Mouse (Mus musculus): Measurements from ENCODE around the gene Rab3c. TPM values are rescaled to one million over a fixed set of nuclear protein-coding genes. Genes with fewer than 3 reads are reported as not detected.

Rab3c gene
- total RNA-seq (2022), result 10 to 100 TPM; 36.2 to 60.8 (median 47.7) TPM

DNA sequence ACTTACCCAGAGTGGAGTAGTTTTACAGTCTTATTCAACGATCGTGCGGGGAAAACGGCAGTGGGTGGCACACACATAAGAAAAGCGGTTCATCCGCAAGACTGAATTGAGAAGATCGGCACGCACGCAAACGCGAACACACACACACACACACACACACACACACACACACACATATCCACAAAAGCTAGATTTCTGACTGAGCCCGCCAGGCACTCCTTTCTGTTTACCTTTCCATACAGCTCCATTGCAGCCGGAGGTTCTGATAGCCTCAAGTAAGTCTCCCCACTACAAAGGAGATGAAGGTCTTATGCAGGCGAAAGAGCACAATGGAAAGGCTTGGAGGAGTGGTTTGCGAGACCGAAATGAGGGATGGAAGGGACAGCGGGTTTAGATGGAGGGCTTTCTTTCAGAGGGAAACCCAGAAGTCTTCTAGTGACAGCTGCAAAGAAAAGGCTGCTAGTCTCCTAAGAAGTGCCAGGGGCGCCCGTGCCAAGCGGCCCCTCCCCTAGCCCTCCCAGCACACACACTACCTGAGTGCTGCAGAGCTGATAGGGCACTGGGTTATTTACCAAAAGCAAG is at the start of gene Rab3c:
Rab3c (minus strand) TSS at position 434 of the 582 bp plus-strand sequence.
- no peak for DNase-seq

DNA sequence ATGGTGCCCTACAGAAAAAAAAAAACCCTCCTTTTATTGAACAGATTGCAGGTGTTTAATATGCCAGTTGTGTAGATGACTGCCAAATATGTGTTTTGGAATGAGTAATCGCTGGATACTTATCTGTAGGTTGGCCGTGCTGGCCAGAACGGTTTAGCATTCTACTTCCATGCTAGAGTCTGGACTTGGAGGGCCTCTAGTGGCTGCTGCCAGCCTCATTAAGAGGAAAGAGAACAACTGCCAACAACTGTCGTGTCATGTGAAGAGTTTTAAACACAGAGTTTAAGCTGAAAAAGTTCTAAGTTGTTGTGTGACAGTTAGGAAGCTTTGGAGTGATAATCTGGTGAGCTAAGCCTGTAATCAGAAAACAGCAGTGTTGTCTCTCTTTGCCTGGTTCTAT is 38.0 kb upstream of the Rab3c start:
- no peak for DNase-seq

DNA sequence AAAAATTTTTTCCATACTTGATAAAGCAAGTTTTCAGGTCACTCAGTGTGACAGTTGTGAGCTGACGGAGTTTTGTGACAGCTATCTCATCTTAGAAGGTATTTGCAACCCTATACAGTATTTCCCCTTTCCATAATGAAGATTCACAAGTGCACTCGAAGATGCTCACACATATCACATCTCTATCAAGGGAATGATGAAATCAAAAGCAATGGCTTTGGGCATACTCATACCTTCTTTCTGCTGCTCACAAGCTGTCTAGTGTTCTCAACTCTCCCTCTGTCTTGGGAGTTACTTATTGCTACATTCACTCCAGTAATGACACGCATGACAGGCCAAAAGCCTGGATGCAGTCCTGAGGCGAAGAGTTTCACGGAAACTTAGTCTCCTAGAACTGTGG is 26.4 kb upstream of the Rab3c start:
- no peak for DNase-seq

DNA sequence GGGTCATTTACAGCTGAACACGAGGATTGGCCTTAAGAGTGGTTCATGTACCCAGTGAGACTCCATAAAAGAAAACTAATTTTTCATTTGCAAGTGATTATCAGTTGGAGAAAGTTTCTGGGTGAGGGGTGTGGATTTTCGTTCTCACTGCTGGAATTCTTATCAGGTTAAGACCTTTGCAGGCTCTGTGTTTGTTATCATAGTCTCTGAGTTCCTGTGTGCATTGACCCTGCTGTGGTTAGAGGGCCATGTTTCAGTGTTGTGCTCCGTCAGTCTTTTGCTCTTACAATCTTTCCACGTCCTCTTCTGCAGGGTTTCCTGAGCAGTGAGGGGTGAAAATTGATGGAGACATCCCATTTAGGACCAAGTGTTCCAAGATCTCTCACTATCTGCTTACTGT is 16.3 kb upstream of the Rab3c start:
- no peak for DNase-seq

DNA sequence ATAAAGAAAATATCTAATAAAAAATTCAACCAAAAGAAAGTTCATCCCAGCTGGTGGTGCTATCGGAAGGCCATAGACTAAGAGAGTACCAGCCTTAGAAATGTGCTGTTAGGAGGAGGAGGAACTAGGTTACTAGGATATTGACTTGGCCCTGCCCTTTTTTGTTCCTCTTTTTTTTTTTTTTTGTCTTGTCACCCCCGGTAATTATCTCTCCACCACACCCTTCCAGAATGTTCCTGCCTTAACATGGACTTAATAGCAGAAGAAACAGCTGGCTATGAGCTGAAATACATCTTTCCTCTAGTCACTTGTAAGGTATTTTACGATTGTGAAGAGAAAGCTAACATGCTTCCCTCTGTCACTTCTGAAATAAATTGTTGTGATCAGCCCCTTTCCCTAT is 7.7 kb upstream of the Rab3c start:
- no peak for DNase-seq

DNA sequence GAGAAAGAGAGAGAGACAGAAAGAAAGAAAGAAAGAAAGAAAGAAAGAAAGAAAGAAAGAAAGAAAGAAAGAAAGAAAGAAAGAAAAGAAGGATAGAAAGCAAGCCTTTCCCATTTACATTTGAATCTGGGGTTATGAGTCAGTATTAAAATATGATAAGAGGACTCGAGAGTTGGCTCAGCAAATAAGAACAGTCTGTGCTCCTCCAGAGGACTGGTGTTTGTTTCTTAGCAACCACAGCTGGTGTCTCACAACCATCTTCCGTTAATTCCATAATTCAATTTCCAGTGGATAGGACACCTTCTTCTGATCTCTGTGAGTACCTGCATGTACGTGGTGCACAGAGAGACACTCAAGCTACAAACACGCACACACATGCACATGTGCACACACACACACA is 3.0 kb upstream of the Rab3c start:
- DNase-seq, result no peak

DNA sequence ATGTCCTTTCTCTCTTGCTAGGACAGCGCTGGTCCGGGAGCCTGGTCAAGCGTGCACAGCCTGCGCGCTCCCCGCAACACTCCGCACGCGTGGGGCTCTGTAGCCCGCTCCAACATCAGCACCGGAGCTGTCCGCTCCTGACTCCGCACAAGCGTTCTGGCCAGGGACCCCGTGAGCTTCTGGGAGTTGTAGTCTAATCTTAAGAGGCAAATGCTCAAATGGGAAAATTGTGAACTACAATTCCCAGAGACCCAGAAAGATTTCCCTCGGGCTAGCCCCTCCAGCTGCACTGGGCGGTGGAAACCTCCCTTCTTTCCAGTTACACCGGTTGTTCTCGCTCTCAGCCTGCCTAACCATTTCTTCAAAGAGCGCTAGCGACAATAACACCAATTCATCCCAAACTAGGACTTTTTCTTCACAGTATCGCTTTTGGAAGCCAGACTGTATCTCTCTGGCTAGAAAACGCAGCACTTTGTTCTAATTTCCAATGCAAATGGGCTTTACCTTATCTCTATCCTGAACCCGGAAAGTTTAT is 701 bp downstream of the Rab3c start:
- peak; percentile 50 for DNase-seq

DNA sequence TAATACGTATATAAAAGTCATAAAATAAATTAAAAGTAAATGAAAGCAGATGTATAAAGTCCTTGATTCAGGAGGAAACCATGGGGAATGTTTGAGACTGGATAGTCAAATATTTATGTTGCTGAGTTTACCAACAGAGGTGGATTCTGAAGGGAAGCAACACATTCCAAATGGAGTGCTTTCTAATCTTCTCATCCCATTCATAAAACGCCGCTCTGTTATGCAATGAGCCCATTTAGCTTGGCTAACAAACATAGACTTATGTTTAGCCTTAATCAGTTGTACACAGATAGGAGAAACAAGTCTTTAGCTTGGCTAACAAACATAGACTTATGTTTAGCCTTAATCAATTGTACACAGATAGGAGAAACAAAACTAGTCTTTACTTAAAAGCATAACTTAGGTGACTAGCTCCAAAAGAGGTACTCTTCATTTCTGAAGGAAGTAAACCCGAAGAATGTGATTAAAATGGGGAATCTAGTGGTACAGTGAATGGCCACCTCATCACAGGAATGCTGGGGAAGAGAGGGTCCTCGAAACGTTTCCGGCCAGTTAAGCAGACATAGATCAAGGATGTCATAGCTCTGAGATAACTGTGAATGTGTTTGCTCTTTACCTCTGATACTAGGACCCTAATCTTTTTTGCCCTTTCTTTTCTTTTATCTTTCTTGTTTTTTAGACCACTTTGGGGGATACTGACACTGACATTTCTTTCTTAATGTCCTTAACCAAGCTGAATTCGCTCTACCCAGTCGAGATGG is 1.6 kb downstream of the Rab3c start:
- DNase-seq, result no peak

DNA sequence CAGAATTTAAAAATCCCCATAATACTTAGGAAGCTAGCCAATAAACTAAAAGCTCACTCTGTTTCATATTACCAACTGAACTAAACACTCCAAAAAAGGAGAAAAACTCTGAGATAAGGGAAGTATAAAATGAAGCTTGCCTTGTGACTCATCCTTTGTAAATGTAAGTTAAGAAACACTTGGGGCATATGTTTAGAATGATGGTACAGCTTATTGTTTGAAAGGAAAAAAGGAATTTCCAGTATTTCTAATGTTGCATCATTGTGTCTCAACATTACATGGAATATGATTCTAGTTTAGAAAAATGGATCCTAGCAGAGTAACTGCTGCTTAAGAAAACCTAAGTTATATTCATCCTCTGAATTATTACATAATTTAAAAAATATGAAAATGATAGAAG is 3.1 kb downstream of the Rab3c start:
- no peak for DNase-seq

DNA sequence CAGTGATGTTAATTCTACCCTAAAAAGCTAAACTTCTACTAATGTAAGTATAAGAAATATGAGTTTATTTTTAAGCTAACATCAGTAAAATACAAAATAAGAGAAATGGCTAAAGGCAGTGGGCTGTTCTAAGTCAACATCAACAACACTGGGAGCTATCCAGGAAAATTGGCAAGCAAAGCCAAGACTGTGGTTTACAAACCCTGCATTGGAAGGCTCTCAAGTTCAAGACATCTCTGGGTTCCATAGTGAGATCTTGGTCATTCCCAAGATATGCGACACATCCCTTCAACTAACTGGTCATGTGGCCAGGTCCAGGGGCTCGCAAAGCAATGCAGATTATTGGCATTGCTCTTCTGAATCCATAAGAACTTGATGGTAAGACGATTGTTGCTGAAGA is 5.3 kb downstream of the Rab3c start:
- no peak for DNase-seq

DNA sequence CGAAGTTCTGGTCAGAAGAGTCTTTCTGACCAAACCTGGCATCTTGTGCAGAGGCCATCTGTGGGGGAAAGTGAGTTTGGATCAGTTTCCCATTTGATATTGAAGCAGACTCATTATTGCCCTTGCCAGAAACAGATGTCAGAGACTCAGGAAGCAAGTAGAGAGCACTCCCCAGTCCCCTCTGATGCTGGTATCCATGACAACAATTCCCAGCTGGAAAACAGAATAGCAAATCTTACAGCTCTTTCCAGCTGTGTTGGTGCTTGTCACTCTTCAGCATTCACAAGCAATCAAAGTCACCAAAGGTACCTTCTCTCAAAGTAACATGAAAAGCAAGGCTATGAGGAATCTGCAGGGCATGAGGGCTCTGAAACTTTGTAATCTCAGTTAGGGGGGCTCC is 20.1 kb downstream of the Rab3c start:
- DNase-seq, result no peak

DNA sequence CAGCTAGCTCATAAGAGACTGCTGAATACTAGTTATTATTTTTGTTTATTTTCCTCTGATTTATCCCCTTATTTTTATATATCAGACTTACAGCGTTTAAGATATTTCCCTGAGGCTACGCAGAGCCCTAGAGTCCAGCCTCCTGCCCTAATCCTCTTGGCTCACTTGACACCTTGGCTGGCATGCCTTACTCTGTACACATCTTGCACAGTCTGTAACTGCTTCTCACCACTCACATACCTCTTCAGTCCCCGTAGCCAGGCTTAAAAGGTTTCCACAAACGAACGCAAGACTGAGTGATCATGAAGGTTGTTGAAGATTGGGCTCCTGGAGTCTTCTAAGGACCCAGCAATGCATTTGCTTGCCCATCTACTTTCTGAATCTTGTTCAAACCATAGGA is 29.3 kb downstream of the Rab3c start:
- no peak for DNase-seq

DNA sequence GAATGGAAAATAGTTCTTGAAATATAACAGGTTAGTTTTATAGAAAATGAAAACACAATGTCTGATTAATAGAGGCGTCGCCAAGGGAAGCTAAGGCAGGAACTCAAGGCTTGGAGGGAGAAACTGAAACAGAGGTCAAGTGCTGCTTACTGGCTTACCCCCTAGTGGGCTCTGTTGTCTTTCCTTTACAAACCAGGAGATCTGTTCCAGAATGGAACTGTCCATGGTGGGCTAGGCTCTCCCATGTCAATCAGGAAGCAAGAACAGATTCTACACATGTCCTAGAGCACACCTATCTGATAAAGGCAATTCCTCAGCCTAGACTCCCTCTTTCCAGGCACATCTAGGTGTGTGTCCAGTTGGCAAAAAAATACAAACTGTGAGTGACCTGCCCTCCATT is 32.3 kb downstream of the Rab3c start:
- DNase-seq, result no peak

DNA sequence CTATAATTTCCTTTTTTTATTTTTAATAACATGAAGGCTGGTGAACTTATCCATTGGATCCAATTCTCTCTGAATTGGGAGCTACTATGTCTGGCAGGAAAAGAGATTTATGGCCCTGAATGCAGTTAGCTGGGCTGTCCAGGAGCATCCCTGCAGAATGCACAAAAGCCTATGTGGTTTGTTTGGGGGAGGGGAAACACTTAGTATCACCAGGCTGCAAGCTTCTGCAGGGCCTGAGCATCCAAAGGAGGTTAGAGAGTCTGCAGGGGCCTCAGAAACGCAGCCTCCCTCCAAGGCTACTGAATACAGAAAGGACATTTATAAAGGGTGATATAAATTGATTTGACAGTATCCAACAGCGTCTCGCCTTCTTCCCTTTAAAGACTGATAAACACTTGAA is 41.8 kb downstream of the Rab3c start:
- DNase-seq, result no peak

DNA sequence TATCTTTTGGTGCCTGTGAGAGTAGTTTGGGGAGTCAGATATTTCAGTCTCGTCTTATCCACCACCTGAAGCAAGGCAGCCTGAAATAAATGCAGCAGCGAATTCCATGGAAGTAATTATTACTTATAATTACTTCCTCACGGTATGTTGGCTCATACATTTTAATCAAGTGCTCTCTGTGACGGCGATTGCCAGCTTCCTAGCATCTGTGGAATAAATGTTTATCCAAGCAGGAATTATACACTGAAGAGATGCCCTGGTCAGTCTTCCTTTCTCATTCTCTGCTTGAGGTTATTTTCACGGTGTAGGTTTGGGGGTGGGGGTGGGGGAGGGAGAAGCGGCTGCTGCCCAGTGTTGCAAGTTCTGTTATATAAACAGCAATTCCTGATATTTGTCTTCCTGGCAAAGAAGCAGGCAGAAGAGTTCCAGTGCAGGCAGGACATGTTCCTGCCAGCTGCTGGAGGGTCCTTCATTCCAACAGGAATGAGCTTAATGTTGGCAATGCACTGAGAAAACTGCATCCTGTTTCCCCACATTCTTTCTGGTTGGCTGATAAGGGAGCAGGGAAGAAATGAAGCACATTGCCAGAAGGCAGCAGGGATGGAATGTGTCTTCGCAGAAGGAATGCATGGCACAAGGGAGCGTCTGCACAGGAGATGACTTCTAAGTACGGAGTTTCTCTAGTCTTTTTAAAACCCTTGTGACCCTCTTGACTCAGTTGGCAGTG is 43.4 kb downstream of the Rab3c start:
- no peak for DNase-seq

DNA sequence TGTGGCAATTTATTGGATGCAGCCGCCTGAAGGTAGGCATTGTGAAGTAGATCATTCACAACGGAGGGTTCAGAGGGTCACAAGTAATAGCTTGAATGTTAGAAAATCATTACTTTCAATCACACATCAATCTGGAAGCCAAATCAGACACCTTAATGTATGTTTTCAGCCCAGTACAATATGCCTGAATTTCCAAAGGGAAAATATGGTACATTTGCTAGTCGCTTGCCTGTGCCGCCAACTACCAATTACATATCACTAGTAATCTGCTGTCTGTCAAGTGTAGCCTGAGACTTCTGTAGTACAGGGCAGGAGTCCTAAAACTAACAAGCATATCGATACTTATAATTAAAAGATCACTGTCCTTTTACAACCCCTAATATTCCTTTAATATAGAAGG is 47.4 kb downstream of the Rab3c start:
- no peak for DNase-seq

DNA sequence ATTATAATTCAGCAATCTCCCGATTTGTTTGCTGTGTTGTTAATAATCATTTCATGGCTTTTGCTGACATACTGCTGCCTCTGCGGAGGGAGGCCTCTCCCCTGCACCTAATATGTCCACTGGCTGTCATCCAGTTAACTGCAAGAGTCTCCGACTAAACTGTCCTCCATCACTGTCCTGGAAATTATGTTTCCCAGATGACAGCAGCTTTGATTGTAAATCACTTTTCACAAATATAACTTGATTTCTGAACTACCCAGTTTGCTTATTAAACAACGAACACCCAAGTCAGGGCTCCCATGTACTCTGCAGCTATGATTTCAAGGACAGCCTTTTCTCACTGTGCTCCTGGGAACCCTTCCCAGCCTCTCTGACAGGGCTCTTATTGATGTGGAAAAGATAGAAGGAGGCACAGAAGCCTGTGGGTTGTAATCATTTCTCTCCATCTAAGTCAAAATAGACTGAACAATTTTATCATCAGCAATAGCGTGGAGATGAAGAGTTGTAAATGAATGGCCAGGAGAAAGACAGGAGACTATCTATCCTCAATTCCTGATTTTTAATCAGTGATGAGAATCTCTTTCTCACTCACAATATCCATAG is 49.6 kb downstream of the Rab3c start:
- DNase-seq, result no peak

DNA sequence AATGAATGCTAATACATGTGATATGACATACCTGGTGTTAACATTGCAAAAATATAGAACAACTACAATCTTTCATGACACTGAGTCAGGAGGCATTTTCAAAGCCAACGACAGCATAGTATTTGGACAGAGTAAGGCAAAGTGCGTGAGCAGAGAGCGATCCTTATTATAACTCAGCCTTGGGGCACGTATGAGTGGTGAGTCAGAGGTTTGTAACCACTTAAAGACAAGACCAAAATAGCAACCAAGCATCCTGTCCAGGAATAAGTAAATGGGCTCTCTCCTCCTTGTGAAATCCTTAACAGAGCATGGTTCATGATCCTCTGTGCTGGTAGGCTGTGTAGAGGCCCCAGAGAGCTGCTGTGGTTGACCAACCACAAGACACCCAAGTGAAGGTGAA is 50.8 kb downstream of the Rab3c start:
- DNase-seq, result no peak

DNA sequence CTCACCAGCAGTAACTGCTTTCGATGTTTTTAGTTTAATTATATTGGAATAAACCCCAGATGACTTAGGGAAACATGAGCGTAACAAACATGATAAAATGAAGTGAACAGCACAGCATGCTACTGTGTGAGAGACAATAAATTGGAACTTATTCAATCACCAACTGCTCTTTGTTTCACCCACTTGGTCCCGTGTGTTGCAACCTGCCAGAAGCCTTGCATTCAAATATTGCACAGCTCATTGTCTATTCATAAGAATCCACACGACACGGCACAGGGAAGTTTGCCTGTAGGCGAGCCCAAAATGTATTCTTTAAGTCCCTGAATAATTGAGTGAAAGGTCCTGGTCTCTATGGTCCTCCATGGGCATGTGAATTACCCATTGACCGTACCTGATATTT is 61.6 kb downstream of the Rab3c start:
- DNase-seq, result no peak

DNA sequence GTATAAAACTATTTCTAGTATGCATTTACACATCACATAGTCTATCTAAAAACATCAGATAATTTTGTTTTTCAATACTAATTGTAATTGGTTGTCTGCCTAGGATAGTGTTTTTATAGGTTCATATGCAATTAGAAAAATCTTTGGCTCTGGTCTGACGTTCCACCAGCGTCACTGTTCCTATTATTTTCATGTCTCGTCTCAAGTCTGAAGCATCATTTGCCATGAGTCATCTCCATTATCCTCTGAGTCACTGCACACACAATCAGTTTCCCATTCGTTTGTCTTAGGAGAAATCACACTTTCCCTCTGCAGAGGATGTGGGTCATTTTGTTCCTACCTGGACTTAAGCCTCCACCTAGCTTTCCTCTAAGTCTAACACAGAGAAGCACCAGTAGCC is 62.3 kb downstream of the Rab3c start:
- DNase-seq, result no peak

DNA sequence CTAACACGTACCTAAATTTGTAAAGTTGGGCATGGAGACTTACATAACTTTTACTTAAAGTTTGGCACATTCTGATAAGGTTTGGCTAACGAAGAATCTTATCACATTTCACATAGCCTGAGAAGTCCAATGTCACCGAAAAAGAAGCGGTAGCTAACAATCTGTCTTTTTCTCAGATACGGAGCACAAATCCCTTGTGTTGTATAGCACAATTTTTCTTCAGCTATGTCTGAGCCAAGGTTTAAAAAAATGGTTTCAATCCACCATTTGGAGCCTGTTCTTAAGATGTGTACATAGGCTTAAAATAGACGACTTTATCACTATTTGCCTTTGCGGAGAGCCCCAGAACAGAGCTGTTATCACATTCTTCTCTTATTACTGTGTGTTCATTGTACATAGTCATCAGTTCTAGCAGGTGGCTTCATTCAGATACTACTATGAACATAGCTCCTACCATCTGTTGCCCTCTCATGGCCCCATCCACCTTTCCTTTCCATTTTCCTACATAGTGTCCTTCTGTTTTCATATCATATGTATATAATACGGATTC is 69.2 kb downstream of the Rab3c start:
- DNase-seq, result no peak

DNA sequence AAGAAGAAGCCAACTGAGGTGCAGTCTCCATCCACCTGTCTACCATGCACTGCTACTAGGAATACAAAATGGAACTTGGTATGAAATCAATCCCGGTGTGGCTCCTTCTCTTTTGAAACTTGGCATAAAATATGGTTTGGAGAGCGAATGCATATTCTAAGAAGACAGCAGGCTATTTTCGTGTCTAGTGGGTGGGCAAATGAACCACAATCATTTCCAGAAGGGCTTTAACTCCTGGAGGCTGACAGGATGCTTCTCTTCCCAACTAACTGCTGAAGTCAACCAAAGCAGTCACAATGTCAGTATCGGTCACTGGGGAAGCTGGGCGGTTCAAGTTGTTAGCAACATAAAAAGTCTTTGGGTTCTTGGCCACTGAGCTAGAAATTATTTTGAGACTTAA is 81.9 kb downstream of the Rab3c start:
- no peak for DNase-seq

DNA sequence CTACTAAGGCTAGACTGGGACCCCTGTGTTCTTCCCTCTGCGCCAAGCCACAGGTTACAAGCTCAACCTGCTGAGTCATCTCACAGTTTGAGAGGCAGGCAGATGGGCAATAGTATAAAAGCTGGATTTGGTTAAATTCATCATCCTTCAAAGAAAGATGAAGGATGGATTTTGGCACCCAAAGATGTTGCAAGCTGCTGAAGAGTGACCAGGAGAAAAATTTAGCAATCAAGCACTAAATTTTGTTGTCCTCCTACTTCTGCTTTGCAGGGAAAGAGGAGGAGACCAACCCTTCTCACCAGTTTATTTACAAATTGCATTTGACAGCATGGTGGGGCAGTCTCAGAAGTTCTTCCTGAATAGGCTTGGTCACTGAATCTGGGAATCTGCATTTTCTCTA is 90.8 kb downstream of the Rab3c start:
- no peak for DNase-seq

All from adrenal gland, adult 8-10 months (tissue).